Mouse (Mus musculus) heart, embryonic 10.5 days (tissue): ENCODE measurements around the gene Cnpy2. TPM values are rescaled to one million over a fixed set of nuclear protein-coding genes. Genes with fewer than 3 reads are reported as not detected.

Experiments
- DNase-seq: peaks from one replicate; pipeline ENCODE4 v3.0.0-alpha.2; 2017; ENCODE audit warnings: low spot score
- H3K27ac ChIP-seq: fragments of 300-500 bp; sonication (generic); 2 replicates; pipeline ENCODE4 v1.5.1; 2016; ENCODE audit warnings: mild to moderate bottlenecking
- H3K27me3 ChIP-seq: fragments of 300-500 bp; sonication (generic); 2 replicates; pipeline ENCODE4 v1.6.1; 2016; ENCODE audit warnings: mild to moderate bottlenecking; ENCODE audit not compliant: poor library complexity, insufficient read depth, severe bottlenecking
- H3K36me3 ChIP-seq: fragments of 300-500 bp; sonication (generic); 2 replicates; pipeline ENCODE4 v1.6.1; 2016; ENCODE audit warnings: mild to moderate bottlenecking, moderate library complexity
- H3K4me1 ChIP-seq: fragments of 300-500 bp; sonication (generic); 2 replicates; pipeline ENCODE4 v1.6.1; 2016; ENCODE audit warnings: mild to moderate bottlenecking
- H3K4me3 ChIP-seq: fragments of 300-500 bp; sonication (generic); 2 replicates; pipeline ENCODE4 v1.5.1; 2016; ENCODE audit warnings: mild to moderate bottlenecking, moderate library complexity
- H3K9me3 ChIP-seq: fragments of 300-500 bp; sonication (generic); 2 replicates; pipeline ENCODE4 v1.6.1; 2016; ENCODE audit warnings: mild to moderate bottlenecking, moderate library complexity
- WGBS: fragments of 180-500 bp; shearing (Covaris S2); methylation state at CpG from one replicate; pipeline ENCODE4 v1.1.7; 2016; 5-methylcytosine and 5-hydroxymethylcytosine counted together
- polyA plus RNA-seq: library from polyadenylated mRNA; unstranded; fragments of >200 nt; fragmentation: Nextera tagmentation; extraction: Ambion mirVana; gene quantifications from 2 replicates; pipeline ENCODE4 v1.2.1, GENCODE M21; 2016

Cnpy2 gene
- polyA plus RNA-seq, 1 experiment from 2014 or later, result 255 TPM

- WGBS, result 47% methylated on average over 4 of the region's 4 CpGs
These were observed 53.8 kb downstream of the Cnpy2 start for GRCm38 (mm10) chr10:128376099-128376454.

DNA sequence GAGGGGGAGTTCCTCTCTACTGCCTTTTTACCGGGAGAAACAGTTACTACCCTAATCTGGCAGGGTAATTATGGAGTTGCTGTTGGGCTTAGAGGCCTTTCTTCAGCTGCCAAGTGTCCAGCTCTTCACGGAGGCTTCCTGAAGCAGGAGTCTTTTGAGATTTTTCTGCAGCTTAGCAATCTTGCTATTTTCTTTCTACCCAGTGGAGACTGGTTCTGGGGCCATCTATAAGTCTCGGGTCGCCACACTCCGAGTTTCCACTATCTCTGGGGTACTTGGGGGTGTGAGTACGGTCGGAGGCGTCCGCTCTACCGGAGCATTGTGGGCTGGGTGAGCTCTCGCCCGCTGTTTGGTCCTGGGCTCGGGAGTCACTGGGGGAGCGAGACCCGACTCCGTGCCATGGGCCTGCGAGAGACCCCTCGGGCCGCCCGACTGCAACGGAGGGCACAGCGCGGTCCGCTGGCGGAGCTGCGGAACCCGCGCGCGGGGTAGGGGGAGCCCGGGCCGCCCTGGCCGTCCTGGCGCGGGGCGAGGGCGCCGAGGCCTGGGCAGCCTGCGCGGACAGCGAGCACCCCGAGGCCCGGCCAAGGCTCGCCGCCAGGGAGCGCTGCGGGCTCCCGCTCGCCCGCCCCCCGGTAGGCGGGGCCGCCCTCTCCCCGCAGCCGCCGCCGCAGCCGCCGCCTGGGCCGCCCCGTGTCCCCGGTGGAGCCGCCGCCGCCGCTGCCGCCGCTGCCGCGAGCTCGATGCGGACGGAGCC is 54.4 kb downstream of the Cnpy2 start, which contains the start of gene Ankrd52:
Gene Ankrd52 (plus strand): TSS at position 661 of the 757 bp plus-strand sequence.
- WGBS, result 1% methylated on average over 59 of the region's 73 CpGs
- H3K36me3 ChIP-seq, result peaks cover 34% of the 10 kb centered on the region
- peak within 1 kb of the TSS; percentile 99 for H3K27ac ChIP-seq
- H3K4me1 ChIP-seq, result peaks cover 37% of the 10 kb centered on the region
- peak; percentile 92 for DNase-seq
- no peaks in the 10 kb centered on the region for H3K27me3 ChIP-seq
- no peaks in the 10 kb centered on the region for H3K9me3 ChIP-seq
- H3K4me3 ChIP-seq, result peak within 1 kb of the TSS; percentile 100

More at GRCm38 (mm10) chr10:128376099-128376454, 53.8 kb downstream of the Cnpy2 start:
- no peak for DNase-seq
- peak overlapping the region; percentile 99 for H3K27ac ChIP-seq
- peak overlapping the region; percentile 100 for H3K4me3 ChIP-seq
- H3K9me3 ChIP-seq, result no peaks in the 10 kb centered on the region
- peaks cover 37% of the 10 kb centered on the region for H3K4me1 ChIP-seq
- no peaks in the 10 kb centered on the region for H3K27me3 ChIP-seq
- peaks cover 28% of the 10 kb centered on the region for H3K36me3 ChIP-seq

Other genes with a start within 250 kb of the Cnpy2 start
- gene Atp5b, start 239.2 kb upstream of the Cnpy2 start, polyA plus RNA-seq, result 3,536 and 4,735 TPM in 2 replicates
- 10.1 and 12.0 TPM in 2 replicates for gene Baz2a, start 230.9 kb upstream of the Cnpy2 start, polyA plus RNA-seq
- gene Rbms2, start 142.2 kb upstream of the Cnpy2 start, polyA plus RNA-seq, result 32.5 and 38.6 TPM in 2 replicates
- gene Gls2, start 128.0 kb upstream of the Cnpy2 start, polyA plus RNA-seq, result 0.86 and 1.1 TPM in 2 replicates
- gene Spryd4, start 110.7 kb upstream of the Cnpy2 start, polyA plus RNA-seq, result 37.9 and 41.9 TPM in 2 replicates
- gene Mip, start 96.6 kb upstream of the Cnpy2 start, polyA plus RNA-seq, result not detected in 2 replicates
- gene Timeless, start 90.4 kb upstream of the Cnpy2 start, polyA plus RNA-seq, result 48.1 and 69.3 TPM in 2 replicates
- 0.18 and 0.23 TPM in 2 replicates for gene Apon, start 68.4 kb upstream of the Cnpy2 start, polyA plus RNA-seq
- gene Apof, start 53.8 kb upstream of the Cnpy2 start, polyA plus RNA-seq, result 0.11 and 3.9 TPM in 2 replicates
- 10.8 and 11.0 TPM in 2 replicates for gene Stat2, start 51.9 kb upstream of the Cnpy2 start, polyA plus RNA-seq
- 0.25 and 0.48 TPM in 2 replicates for gene Il23a, start 23.7 kb upstream of the Cnpy2 start, polyA plus RNA-seq
- 29.9 and 31.4 TPM in 2 replicates for gene Pan2, start 19.1 kb upstream of the Cnpy2 start, polyA plus RNA-seq
- gene Cs, start 15.3 kb downstream of the Cnpy2 start, polyA plus RNA-seq, result 347 and 474 TPM in 2 replicates
- gene Coq10a, start 46.5 kb downstream of the Cnpy2 start, polyA plus RNA-seq, result 9.7 and 10.7 TPM in 2 replicates
- 10.9 and 12.7 TPM in 2 replicates for gene Ankrd52, start 54.7 kb downstream of the Cnpy2 start, polyA plus RNA-seq
- gene Slc39a5, start 78.8 kb downstream of the Cnpy2 start, polyA plus RNA-seq, result 0.07 and 2.4 TPM in 2 replicates
- gene Nabp2, start 89.0 kb downstream of the Cnpy2 start, polyA plus RNA-seq, result 76.5 and 87.9 TPM in 2 replicates
- gene Rnf41, start 89.2 kb downstream of the Cnpy2 start, polyA plus RNA-seq, result 31.0 and 34.3 TPM in 2 replicates
- gene Smarcc2, start 136.8 kb downstream of the Cnpy2 start, polyA plus RNA-seq, result 66.0 and 68.7 TPM in 2 replicates
- 1,508 and 1,550 TPM in 2 replicates for gene Myl6, start 171.7 kb downstream of the Cnpy2 start, polyA plus RNA-seq
- gene Myl6b, start 176.2 kb downstream of the Cnpy2 start, polyA plus RNA-seq, result 3.2 and 4.0 TPM in 2 replicates
- gene Esyt1, start 203.4 kb downstream of the Cnpy2 start, polyA plus RNA-seq, result 17.8 and 20.3 TPM in 2 replicates
- gene Zc3h10, start 225.3 kb downstream of the Cnpy2 start, polyA plus RNA-seq, result 11.2 and 12.8 TPM in 2 replicates
- gene Rpl41, start 226.8 kb downstream of the Cnpy2 start, polyA plus RNA-seq, result 2,301 and 2,407 TPM in 2 replicates
- 168 and 225 TPM in 2 replicates for gene Pa2g4, start 243.5 kb downstream of the Cnpy2 start, polyA plus RNA-seq